Mouse (Mus musculus) c-Kit-negative CD71-positive TER-119-positive erythroid progenitor cells, embryonic 14.5 days (primary cell): ENCODE measurements around the gene Ifnar2.

ENCODE experiments used
- DNase-seq: peaks from one replicate; pipeline ENCODE4 v3.0.0-alpha.2; 2013; ENCODE audit warnings: low read depth, low spot score

Gene Ifnar2

DNA sequence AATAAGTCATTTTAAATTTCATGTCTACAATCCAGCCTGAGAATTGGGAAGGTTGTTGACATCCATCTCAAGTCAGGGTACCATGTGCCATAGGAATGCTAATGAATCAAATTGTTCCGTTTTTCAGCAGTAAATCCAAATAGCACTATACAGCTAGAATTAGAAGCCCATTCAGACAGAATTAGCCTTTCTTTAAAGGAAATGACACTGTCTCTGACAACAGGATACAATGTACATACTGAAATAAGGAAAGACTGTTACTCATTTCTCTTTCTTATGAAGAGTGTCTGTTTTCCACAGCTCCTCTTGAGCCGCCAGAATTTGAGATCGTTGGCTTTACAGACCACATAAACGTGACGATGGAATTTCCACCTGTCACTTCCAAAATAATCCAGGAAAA, 18.8 kb downstream of the Ifnar2 start, which contains the start of gene Gm21970:
Gene Gm21970, plus strand, starts transcription at position 301 of the 400 bp plus-strand sequence.
- DNase-seq = no peak

DNA sequence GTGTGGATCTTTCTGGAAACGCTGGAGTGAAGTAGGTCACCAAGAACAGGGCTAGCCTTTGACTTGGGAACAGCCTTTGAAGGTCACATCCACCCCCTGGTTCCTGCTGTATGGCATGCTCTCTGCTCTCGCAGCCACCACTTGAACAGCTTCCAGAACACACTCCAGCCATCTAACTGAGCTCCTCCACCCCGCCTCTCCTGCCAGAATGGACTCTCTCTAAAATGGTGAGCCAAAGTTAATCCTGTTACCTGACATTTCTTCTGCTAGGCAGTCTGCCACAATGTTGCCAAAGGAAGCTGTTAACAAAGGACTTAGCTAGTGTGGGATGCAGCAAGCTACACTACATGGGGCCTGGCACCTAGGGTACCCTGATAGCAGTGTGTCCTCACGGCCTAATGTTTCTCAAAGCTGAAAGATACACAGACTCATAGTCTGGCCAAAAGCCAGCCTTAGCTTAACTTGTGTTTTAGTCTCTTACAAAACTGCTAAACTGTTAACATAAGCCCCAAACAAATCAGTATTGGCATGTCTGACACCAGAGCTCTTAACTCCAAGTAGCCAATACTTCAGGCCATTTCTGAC, 22.3 kb downstream of the Ifnar2 start:
- no peak for DNase-seq

DNA sequence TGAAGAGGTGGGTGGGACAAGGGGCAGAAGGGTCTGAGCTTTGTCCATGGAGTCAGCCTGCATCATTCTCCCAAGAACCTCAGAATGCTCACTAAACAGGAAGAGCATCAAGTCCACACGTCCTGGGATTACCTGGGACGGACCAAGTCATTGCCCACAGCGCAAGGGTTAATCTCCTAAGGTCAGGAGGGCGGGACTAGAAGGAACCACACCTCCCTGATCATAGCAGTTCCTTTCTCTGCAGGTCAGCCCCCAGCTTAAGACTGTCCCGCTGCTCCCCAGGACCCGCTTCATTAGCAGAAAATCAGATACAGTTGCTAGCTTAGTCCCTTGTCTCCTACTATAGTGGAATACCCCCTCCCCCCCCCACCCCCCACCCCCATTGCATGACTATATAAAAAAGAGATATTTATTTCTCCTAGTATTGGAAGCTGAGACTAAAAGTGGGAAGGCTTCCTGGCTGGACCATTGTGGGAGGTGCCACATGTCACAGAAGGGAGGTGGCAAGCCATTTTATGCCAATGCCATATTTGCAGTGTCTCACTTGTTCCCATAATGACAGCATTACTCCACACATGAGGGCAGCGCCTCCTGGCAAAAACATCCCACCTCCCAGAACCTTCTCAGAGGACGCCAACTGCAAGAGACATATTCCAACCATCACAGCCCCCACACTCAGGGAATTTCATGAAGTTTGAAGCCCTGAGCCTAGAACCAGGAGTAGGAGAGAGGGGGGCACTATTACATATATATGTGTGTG, 23.2 kb downstream of the Ifnar2 start:
- no peak for DNase-seq

DNA sequence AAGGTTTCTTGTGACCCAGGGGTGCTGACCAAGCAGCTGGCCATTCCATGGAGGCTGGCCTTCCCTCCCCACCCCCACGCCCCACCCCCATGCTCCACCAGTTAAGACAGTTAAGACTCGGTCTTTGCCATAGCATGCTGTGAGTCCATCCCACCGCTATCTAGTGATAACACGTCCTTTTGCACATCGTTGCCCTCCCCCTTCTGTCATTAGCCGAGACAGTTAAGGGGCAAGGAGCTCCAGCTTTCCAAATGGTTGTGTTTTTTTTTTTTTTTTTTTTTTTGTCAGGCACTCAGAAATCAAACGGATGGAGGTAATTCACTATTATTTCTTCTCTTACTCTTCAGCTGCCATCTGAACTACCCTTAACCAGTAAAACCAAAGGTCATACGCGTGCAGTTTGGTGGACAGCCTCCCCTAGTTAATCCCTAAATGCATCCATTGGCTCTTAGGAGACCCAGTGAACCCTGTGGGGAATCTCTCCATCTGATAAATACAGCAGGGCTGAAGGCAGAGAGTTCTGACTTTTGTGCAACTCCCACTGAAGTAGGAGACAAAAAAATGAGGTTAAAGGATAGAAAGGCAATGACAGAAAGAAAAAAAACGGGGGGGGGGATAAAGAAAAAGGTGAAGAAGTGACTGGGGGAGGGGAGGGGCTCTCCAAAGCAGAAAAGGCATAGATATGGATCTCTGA, 24.4 kb downstream of the Ifnar2 start:
- DNase-seq = no peak

DNA sequence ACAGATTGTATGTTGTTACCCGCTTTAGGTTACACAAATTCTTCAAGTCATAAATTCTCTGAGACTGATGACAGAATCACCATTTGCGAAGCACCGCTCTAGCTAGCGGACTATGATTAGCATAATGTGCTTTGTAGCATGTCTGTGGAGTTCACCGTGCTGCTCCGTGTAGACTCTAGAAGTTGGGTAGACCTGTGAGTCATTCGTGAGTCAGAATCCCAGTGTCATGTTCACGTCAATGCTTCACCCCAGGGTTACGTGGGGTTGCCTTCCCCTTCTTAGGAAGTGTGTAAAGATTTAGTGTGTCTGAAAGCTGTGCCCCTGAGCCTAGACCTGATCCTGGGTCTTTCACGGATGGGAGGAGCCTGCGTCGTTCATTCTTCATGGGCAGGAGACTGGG, 25.4 kb downstream of the Ifnar2 start:
- DNase-seq = no peak

DNA sequence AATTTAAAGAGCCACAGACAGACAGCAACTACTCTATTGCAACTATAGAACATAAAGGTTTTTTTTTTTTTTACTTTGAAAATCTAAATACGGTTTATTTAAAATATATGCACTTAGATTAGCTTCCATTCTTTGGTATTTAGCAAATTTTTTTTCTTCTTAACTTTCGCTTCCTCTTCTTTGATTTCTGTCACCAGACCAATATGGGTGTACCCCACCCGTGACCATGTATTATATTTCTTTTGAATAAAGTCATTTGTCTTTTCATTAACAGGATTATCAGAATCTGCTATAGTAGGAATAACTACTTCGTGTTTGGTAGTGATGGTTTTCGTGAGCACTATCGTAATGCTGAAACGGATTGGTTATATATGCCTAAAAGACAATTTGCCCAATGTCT, 26.4 kb downstream of the Ifnar2 start:
- no peak for DNase-seq

DNA sequence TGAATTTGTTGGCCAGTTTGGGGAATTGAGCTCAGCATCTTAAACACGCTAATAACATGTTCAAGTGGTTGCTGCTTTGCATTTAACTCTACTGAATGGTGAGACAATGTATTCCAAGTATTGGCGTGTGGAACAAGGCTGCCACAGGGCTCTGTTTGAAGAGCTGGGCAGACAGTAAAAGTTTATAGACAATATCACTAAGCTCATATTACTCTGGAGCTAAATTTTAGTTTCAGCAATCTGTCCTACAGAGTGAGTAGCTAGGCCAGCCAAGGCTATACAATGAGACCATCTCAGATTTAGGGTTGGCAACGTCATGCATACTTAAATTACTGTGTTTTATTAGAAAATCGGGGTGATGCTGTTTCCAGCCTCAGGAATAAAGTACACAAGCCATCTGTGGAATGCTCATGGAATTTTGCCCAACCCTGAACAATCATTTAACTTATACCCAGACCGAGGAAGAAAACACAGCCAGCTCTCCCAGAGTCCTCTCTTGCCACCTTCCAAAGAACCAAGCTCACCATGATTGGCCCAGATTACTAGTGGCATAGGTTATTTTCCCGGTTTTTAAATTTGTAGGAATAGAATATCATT, 29.1 kb downstream of the Ifnar2 start:
- no peak for DNase-seq

DNA sequence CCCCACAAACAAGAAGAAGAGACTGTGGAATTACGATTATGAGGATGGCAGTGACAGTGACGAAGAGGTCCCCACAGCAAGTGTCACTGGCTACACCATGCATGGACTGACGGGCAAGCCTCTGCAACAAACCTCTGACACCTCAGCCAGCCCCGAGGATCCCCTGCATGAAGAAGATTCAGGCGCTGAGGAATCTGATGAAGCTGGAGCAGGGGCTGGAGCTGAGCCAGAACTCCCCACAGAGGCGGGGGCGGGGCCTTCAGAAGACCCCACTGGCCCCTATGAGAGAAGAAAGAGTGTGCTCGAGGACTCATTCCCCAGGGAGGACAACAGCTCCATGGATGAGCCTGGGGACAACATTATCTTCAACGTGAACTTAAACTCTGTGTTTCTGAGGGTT, 31.2 kb downstream of the Ifnar2 start:
- DNase-seq = no peak

DNA sequence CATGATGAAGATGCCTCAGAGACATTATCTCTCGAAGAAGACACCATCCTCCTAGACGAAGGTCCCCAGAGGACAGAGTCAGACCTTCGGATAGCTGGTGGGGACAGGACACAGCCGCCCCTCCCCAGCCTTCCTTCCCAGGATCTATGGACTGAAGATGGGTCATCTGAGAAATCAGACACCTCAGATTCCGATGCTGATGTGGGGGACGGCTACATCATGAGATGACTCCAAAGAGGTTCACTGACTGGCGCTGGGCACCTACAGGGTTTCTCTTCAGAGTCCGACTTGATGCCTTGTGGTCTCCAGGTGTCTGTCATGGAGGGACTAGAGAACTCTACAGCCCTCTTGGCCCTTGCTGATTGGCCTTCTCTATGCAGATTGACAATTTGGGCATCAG, 31.6 kb downstream of the Ifnar2 start:
- no peak for DNase-seq

DNA sequence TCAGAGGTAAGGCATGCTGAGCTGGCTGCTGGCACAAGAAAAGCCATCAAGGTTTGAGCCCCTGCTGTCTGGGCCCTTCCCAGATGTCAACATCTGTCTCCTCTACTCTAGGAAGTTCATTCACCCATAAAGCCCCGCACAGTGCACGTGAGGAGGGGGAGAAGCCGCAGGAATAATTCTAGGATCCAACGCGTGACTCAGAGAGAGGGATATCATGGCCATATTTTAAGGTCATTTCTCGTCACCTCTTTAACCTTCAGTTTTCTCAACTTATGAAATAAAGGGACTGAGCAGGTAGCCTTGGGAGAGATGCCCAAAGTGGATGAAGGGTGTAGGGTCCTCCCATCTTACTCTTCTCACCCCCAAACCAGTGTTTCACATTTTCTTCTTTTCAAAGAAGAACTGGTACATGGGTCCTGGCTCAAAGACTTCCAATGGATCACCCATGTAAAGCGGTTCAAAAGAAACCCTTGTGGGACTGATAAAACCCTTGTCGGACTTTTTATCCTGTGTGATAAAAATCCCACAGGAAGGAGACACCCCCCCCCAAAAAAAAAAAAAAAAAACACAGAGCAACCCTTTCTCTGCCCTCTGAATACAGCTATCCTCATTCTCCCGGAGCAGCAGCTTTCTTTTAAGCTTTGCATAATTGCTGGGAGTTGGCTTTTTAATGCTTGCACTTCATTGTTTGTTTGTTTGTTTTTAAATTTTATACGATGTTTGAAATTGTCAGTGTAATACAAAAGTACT, 32.4 kb downstream of the Ifnar2 start:
- DNase-seq = no peak

DNA sequence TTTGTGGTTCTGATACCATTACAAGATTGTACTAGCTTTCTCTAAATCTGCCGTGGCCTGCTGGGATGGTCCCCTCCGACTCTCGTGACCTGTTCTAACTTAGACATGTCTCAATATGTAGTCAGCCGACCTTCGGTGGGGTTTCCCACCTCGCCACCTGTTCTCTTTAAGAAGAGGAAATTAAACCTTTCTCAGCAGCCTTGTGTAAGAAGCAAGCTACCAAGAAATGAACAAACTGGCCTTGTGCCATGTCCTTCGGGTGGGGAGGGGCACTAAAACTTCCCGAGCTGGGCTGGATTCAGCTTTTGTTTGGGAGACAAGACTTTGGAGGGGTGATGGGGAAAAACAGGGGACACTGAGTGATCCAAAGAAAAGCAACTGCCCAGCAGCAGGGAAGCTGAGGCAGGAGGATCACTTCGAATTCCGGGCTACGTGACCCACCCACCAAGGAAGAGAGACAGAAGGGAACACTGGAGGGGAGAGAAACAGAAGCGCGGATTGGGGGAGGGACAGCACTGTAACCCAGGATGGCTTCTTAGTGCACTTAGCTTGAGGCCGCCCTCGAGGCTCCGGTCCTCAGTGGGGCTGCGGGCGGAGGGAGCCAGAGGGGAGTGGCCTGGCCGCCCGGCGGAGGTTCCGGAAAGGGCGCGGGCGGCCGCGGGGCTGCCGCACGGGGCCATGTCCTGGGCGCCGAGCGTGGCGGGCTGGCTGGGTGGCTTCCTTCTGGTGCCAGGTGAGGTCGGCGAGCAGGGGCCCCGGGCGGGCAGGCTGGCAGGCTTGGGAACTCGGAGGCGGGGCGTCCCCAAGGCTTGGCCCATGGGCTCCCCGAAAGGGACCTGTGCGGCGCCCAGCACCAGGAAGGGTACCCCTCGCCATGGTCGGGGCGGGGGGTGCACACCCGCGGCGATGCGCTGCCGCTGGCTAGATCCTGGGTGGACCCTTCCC, 33.3 kb downstream of the Ifnar2 start, which contains the start of gene Il10rb:
Gene Il10rb, plus strand, starts transcription at position 525 of the 945 bp plus-strand sequence.
- DNase-seq = peak; percentile 63

DNA sequence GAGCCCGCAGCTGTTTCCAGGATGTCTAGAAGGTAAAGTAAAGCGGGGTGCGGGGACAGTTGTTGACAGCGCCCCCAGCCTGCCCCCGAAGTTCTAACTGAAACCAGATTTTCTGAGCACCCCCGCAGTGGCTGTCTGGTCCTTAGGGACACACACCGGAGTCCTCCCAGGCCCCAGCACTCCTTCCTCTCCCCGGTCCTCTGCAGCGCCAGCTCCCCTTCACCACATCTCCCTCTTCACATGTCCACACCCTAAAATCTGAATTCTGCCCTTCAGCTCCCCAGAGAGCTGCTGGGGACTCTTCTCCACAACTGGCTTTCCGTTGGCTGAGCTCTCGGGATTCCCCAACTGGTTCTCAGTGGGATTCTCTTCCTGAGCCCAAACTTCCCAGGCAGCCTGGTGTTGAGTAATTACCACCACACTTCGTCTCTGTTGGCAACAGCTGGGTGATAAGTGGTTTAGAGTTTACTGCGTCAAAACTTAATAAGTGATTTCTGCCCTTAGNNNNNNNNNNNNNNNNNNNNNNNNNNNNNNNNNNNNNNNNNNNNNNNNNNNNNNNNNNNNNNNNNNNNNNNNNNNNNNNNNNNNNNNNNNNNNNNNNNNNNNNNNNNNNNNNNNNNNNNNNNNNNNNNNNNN, 34.1 kb downstream of the Ifnar2 start:
- DNase-seq = no peak

DNA sequence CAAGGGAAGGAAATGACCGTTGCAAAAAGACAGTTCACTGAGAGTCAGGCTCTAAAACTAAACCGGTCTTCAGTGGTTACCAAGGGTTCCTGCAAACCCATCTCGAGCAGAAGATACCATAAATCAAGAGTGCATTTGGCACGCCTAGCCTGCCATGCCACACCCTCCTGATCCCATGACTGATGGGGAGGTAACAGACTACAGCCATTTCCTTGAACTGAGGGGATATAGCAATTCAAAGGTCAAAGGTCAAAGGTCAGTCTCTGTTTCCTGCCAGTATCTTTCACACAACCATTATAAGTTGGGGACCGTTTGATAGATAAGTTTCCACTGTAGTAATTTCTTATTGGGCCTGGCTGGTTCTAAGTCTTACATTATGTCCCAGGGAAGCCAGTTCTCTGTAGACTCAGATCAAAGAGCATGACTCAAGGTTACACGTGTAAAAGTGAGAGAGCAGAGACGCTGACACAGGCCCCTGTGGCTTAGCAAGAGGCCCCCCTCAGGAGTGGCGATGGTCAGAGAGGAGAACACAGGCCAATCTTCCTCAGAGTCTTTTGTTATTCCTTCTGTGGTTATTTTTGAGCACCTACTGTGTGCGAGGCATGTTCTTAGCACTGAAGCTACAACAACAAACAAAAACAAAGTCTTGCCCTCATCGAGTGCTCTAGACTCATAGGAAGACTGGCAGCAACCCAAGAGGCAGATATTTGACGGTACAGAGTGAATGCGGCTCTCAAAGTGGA, 40.7 kb downstream of the Ifnar2 start:
- no peak for DNase-seq

DNA sequence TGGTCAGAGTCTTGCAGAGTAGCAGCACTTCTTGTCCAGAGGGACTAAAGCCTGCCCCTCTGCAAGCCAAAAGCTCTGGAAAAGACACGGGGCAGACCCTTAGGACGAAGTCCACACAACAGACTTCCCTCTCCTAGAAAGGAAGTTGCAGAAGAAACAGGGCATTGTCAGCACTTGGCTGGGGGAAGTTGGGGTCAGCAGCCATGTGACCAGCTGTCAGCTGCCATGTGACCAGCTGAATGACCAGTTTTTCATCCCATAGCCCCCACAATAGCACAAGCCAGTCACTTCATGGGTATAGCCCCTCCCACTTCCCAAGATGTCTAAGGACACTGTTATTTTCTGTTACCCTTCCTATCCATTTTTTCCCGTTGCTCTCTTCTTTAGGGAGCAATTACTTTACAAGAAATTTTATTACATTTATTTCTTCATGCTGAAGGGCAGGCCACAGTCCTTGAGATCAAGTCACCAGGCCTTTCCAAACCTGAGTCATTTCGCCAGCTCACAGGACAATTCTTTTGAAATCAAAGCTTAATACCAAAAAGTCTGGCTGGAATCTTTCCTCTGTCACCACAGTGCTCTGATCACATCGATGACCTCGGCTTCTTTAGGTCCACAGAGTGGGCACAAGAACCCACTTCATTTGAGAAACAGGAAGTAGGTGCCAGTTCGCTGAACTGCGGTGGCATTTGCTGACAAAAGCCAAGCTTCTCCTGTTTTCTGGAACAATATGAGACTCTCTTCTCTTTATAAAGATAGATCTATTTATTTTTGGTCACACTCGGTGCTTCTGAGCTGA, 43.0 kb downstream of the Ifnar2 start:
- no peak for DNase-seq

DNA sequence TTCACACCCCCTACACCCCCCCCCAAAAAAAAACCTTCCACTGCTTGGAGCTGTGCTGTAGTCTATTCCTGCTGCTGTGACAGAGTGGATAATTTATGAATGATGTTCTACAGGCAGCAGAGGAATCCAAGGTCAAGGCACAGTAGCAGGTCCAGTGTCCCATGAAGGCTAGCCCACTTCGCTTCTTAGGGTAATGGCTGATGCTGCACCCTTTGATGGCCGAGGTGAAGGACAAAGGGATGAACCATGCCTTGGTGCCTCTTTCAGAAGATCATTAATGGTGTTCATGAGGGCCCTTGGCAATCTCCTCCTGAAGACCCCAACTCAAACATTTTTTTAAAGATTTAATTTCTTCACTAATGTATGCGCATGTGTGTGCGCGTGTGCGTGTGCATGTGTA, 43.8 kb downstream of the Ifnar2 start:
- DNase-seq = no peak

DNA sequence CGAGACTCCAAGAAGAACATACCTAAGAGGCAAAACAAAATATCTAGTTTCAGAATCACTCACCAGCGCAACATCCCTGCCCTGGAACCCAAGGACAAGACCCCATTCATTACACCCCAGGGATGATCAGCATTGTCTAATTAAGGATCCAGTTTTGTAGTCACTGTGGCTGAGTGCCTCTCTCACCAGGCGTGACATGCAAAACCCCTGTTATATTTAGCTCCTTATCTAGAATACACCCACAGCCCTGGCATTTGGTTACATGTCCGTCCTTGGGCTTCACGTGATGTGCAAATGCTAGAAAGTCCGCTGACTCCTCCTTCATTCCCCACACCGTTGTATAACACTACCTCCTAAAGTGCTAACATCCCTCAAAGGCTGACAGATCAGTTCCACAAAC, 44.4 kb downstream of the Ifnar2 start:
- DNase-seq = no peak

DNA sequence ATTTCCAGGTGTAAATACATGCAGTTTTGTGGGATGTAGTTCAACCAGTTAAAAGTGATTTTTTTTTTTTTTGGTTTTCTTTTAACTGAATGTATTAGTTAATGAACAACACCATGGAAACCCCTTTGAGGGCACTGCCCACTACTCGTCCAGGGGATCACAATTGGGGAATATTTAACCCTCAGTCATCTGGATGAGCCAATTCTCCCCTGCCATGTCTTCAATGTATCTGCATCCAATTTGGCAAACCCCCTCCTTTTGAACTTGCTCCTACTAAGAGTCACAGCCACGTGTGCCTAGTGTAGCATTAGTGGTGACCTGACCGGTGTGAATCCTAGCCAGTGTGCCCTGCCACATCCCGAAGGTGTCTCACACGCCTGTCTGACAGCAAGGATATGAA, 45.9 kb downstream of the Ifnar2 start:
- DNase-seq = no peak

DNA sequence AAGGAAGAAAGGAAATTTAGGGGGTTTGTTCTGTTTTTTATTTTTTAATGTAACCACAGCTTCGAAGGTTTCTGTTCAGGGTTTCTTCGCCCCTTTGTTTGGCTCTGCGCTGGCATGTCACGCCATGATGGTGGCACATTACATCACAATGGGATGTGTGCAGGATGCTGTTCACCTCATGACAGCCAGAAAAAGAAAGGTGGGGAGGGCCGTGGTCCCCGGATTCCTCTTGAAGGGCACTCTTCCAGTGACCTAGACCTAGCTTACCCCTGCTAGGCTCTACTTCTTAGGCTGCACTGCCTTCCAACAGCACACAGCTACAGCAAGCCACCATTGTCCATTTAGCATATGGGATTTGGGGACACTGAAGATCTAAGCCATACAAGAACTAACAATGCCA, 53.2 kb downstream of the Ifnar2 start:
- DNase-seq = no peak

DNA sequence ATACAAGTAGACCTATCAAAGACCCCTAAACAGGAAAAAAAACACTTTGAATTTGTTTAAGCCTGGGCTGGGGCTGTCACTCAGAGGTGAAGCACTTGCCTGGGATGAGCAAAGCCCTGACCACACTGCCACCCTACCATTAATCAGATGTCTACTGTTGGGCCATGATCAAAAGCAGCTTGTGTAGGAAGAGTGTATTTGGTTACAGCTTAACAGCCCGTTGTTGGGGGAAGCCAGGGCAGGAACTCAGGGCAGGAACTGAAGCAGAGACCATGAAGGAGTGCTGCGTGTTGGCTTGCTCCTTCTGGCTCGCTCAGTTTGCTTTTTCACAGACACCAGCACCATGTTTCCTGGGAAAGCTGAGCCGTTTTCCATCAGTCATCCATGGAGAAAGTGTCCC, 54.0 kb downstream of the Ifnar2 start:
- no peak for DNase-seq
